Mouse (Mus musculus) left cerebral cortex, adult 2 months (tissue): ENCODE results near the gene Gm3415. TPM values are rescaled to one million over a fixed set of nuclear protein-coding genes. Genes with fewer than 3 reads are reported as not detected.
"Not testable (repeated sequence)": the region's sequence is repeated elsewhere in the genome, so short reads cannot be mapped to it uniquely, and the experiment has no call there.

Source experiments
- DNase-seq, 2 experiments: peaks; one replicate each; pipeline ENCODE4 v3.0.0; 2021 to 2022; ENCODE audit warnings: low spot score in 2 of 2, mixed read lengths in 1 of 2; ENCODE audit errors: extremely low spot score in 1 of 2
- H3K27ac ChIP-seq: fragments of 200-600 bp; 2 replicates; pipeline ENCODE4 v1.8.1; 2022
- H3K4me3 ChIP-seq: fragments of 200-600 bp; 2 replicates; pipeline ENCODE4 v1.8.1; 2022
- CTCF ChIP-seq: fragments of 200-600 bp; IDR thresholded peaks from 2 replicates; pipeline ENCODE4 v1.8.1; 2022; ENCODE audit warnings: antibody characterized with exemption, mild to moderate bottlenecking, moderate library complexity
- intact Hi-C: fragments of 180-260 bp; cut with DNase I; formaldehyde crosslinking; loops from one replicate; pipeline ENCODE4 v1.15.1; 2025
- total RNA-seq, 2 experiments: library from RNA; stranded (reverse); gene quantifications; 2 replicates each; pipeline ENCODE4 v1.2.3; 2021

The Gm3415 gene
- total RNA-seq, 2 experiments from 2014 or later: not detected

DNA sequence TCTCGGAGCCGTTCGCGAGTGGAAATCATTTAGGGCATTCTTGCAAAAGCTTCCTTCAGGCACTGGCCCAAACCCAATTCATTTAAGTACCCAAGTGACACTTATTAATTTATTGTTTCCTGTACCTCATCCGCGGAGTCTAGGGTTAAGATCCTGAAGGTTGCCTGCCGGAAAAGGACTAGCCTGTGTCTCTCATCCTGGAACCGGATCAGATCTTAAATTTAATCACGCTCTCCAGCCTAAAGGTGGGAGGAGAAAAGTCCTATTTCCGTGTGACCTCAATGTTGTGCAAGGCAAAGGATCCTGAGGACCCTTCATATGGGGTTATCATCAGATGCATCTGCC, 29.3 kb downstream of the Gm3415 start:
- H3K27ac ChIP-seq: peak overlapping the region; percentile 95
- DNase-seq: no peak
- H3K4me3 ChIP-seq: peak overlapping the region; percentile 60
- no peak for TF ChIP-seq CTCF
- intact Hi-C loops: loop anchor here (2.0 kb wide), 2 partner anchors 42 to 60 kb away; no protein-coding TSS in a partner anchor

DNA sequence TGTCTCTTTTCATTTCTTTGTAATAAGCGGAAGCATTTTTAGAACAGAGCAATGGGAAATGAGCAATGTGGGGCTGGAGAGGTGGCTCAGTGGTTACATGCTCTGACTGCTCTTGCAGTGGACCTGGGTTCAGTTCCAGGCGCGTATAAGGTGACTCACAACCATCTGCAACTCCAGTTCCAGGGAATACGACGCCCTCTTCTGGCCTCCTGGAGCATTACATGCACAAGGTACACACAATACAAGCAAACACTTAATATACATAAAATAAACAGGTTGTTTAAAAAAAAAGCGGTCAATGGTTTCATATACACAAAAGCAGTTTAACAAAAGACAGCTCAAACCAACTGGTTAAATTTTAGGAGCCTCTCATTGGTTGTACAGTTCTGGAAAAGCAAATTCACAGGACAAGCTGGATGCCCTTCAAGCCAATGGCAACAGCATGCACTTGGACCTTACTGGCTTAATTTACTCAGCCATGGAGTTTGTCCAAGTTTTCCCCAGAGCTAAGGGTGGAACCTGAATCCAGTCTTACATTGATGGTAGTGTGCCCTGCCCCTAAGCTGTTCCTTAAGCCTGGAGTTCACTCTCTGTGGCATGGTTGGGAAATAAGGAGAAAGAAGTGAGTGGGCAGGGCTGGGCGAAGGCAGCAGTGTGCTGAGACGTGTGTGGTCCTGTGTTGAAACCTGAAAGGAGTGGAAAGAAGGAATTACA, 30.6 kb downstream of the Gm3415 start:
- H3K4me3 ChIP-seq: no peak overlapping the region
- DNase-seq: no peak
- TF ChIP-seq CTCF: peak; percentile 27
- intact Hi-C loops: no loop called here
- no peak overlapping the region for H3K27ac ChIP-seq

DNA sequence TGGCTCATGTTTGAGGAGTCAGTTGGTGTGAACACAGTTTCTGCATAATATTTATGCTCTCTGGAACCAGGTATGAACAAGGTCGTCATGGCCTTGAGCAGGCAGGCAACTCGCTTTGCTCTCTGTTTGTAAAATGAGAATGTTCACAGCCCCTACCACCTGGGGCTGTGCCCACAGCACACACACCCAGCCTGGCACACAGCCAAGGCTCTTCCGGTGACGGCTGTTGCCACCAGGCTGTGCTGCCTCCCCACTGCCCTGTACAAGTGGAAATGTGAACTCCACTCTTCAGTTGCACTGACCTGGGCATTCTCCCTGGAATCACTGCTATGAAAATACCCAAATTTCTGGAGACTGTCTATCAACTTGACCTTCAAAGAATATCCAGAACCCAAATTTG, 35.1 kb downstream of the Gm3415 start:
- no peak for TF ChIP-seq CTCF
- Histone ChIP-seq H3K27ac (no peak overlapping the region), H3K4me3 (no peak overlapping the region)
- intact Hi-C loops: no loop called here
- DNase-seq: no peak

DNA sequence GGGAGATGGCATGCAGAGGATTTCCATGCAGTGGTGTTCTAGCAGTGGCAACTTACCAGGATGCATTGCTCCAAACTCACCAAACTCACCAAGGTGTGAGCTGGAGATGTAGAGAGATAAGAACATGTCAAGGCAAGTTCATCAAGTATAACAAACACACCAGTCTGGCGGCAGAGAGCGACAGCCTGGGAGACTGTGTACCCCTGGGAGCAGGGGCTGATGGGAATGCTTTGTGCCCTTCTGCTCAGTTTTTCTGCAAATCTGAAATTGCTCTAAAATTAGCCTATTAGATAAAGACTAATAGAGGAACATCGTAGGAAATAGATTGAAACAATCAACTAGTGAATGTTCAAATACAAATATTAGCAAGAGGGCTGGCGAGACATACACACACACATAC, 35.7 kb downstream of the Gm3415 start:
- no peak for TF ChIP-seq CTCF
- Histone ChIP-seq H3K4me3 (no peak overlapping the region), H3K27ac (no peak overlapping the region)
- DNase-seq: no peak
- intact Hi-C loops: no loop called here

DNA sequence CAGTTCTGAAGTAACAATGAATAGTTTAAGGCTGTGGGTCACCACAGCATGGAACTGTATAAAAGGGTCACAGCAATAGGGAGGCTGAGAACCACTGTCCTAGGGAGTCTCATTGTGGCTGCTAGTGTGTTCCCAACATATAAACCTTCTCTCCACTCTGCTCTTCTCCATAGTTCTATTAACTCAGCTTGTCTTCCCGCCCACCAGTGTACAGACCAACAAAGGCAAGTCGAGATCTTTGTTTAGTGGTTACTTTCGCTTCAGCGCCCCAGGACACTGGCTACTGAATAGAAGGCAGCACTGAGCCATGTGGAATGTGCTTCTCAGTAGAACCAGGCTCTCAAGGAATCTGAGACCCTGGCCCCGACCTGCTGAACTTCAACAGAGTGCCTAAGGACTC, 36.6 kb downstream of the Gm3415 start:
- TF ChIP-seq CTCF: no peak

DNA sequence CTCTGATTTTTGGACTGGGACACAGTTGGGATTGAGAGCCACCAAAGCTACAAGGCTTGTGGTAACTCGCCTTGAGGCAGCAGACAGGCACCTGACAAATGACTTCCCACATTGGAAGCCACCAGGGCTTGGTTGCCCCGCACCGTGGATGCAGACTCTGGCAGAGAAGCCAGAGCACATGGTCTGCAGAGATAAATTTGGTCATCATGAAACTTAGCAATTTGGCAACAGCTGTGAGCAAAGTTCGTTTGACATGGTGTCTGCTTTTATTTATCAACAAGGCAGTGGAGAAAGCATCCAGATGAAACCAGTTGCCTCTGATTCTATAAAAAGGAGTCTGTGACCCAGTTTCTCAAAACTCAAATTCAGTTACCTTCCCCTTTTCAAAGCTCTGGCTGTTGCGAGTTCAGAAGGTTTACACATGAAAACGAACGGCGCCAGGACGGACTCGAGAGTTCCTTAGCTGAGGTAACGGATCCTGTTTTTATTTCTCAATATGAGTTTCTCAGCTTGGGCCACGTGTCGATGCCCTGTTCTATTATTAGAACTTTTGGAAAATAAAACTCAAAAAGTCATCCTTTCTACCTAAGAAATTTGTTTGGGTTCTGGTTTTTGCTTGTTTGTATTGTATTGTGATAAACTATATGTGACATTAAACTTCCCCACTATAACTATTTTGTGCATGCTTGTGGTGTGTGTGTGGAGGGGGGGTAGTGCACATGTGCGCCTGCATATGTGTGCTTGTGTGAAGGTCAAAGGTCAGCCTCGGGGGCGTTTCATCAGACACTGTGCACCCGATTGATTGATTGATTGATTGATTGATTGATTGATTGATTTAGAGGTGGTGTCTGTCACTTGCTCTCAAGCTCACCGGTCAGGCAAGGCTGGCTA, 40.9 kb downstream of the Gm3415 start:
- Histone ChIP-seq H3K27ac (no peak overlapping the region), H3K4me3 (no peak overlapping the region)
- no peak for TF ChIP-seq CTCF
- DNase-seq: no peak
- intact Hi-C loops: no loop called here

More for the DNA sequence above, 36.6 kb downstream of the Gm3415 start:
- Histone ChIP-seq H3K27ac (no peak overlapping the region), H3K4me3 (no peak overlapping the region)
- DNase-seq: no peak
- intact Hi-C loops: no loop called here

DNA sequence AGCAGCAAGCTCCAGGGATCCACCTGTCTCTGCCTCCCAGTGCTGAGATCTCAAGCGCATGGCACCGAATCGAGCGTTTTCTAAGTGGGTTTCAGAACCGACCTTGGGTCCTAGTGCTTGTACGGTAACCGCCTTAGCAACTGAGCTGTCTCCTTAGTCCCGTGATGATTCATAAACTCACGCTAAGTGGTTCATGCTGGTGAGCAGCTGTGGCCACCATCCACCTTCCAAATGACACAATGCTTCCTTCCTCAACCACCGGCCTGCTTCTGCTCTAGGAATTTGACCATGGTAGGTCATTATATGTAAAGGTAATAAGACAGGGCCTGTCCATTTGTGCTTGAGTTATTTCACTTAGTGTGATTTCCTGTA, 41.6 kb downstream of the Gm3415 start:
- no peak for DNase-seq
- no peak overlapping the region for H3K4me3 ChIP-seq
- no peak for TF ChIP-seq CTCF
- H3K27ac ChIP-seq: no peak overlapping the region
- intact Hi-C loops: no loop called here

DNA sequence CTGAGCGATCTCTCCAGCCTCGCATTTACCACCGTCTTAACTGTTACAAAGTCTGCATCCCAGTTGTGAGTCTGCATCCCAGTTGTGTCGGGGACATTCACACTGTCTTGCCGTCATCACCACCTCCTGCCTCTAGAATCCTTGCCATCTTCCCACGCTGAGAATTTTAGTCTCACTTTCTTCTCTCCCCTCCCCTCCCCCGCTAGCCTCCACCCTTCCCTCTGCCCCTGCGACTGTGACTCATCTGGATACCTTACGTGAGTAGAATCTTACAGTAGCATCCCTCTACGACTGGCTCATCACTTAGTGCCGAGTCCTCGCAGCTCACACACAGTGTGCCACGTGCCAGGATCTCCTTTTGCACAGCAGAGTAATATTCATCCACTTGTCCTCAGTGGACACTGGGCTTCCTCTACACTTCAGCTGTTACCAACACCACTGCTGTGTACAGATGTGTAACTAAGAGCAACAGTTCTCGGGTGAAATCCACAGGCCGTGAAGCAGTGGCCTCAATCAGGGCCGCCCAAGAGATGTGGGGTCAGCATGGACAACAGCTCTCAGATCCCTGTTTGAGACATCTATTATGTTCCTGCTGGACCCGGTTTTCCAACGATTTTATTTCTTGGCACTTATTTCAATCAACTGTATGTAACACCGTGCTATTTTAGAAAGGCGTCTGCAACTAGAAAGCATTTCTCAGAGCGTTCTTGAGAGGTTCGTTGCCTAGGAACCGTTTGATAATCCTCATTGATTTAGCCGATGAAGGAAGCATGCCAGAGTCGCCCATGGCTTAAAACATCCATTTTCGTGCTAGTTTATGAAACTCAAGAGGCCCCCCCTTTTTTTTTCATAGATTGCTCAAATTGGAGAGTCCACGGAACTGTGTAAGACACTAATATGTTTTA, 42.5 kb downstream of the Gm3415 start:
- intact Hi-C loops: no loop called here
- Histone ChIP-seq H3K4me3 (no peak overlapping the region), H3K27ac (no peak overlapping the region)
- peak; percentile 24 to 31 for DNase-seq
- TF ChIP-seq CTCF: no peak

DNA sequence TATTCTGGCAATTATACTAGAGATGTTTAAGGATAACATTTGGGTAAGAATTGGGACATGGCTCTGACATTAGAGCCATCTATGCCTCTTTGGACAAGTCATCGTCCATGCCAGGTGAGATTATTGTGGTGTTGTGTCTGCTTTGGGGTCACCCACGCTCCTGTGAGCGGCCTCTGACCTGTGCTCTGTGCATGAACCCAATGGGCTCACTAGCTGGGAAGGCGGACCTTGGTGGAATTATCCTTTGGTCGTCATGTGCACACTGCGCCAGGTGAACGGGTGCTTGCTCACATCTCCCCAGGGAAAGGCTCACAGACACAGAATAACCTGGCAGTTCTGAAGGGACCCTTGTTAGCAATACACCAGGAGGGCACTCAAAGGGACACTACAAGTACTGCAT, 43.3 kb downstream of the Gm3415 start:
- H3K27ac ChIP-seq, intact Hi-C loops, H3K4me3 ChIP-seq, DNase-seq: not testable (repeated sequence)

DNA sequence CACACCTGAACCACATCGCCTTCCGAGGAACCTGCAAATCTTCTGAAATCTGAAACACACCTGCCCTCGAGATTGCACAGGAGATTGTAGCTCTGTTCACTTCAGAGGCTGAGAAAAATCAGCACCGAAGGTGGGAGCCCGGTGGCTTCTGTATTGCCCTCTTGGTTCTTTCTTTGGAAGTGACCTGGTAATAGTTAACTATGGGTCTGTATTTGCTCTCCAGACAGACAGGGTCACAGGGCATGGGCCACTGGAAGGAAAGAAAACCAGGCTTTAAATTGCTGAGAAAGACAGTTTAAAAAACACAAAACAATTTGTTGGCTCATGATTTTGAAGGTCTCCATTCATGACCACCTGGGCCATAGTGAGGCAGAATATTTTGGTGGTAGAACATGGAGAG, 44.0 kb downstream of the Gm3415 start:
- TF ChIP-seq CTCF: no peak
- no peak for DNase-seq
- no peak overlapping the region for H3K4me3 ChIP-seq
- intact Hi-C loops: no loop called here
- no peak overlapping the region for H3K27ac ChIP-seq

DNA sequence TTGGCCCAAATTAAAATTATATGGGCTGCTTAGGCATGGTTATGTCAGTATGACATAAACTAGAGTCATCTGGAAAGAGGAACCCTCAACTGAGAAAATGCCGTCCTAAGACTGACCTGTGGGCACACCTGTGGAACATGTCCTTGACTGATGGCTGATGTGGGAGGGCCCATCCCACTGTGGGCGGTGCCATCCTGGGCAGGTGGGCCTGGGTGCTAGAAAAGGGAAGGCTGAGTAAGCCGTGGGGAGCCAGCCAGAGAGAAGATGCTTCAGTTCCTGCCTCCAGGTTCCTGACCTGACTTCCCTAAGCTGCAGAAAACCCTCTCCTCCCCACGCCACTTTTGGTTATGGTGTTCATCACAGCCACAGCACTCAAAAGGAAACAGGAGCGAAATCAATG, 50.3 kb downstream of the Gm3415 start:
- DNase-seq: no peak
- intact Hi-C loops: no loop called here
- Histone ChIP-seq H3K4me3 (no peak overlapping the region), H3K27ac (no peak overlapping the region)
- TF ChIP-seq CTCF: no peak

DNA sequence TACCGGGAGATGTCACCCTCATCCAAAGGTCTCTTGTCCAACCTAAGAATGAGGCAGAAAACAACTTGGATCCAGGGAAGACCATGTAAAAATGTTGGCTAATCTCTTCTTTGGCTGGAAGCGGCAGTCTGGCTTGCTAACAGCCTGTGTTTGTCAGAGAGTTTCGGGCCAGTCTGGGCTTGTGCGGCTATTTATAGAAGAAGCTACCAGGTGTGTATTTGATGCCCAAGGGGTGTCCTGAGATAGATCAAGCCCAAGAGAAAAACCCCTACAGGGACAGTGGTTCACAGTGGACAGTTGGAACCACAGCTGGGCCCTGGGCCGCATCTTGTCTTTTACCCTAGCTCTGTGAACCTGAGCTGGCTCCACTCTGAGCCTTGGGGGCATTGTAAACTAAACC, 51.0 kb downstream of the Gm3415 start:
- no peak for DNase-seq
- TF ChIP-seq CTCF: no peak
- no peak overlapping the region for H3K4me3 ChIP-seq

More for the DNA sequence above, 51.0 kb downstream of the Gm3415 start:
- no peak overlapping the region for H3K27ac ChIP-seq
- intact Hi-C loops: no loop called here
